Mouse (Mus musculus): Measurements from ENCODE around the gene Rasal1.

The Rasal1 gene

DNA sequence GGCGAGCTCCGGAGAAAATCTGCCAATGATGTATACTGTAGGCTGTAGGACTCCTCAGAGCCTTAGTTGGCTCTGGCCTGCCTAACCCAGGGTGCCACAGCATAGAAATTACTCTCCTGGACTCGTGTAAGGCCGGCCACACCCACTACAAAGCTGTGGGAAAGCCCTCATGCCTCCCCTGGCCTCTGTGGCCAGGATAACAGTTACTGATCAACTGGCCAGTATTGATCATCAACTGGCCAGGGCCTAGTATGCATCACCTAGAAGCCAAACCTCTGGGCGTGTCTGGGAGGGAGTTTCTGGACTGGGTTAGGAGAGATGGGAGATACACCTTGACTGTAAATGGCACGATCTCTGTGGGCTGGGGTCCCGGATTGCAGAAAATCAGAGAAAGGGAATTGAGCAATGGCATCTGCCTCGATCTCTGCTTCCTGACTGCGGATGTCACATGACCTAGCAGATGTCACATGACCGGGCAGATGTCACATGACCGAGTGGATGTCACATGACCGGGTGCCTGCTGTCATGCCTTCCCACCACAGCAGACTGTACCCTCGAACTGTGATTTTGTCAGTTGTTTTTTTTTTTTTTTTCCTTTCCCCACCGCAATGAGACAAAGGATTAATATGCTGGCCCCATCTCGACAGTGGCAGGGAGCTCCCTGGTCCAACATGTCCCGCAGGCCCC lies 47.6 kb downstream of the Rasal1 start:
- peak; percentile 34 for DNase-seq (ENCODE audit: low read depth)

DNA sequence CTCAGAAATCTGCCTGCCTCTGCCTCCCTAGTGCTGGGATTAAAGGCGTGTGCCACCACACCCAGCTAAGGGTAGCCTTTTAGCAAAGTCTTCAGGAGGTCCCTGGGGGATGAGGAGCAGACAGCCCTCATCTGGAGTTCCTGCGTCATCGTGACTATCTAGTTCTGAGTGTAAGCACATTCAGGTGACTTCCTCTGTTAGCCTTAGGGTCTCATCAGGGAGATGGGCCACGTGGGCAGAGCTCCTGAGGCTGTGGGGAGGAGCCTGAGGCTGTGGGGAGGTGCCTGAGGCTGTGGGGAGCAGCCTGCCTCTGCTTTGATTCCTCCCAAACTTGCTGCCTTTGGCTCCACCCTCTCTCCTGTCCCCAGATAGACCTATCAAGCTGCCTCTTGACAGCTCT lies 48.3 kb downstream of the Rasal1 start:
- no peak for DNase-seq (ENCODE audit: low read depth)

DNA sequence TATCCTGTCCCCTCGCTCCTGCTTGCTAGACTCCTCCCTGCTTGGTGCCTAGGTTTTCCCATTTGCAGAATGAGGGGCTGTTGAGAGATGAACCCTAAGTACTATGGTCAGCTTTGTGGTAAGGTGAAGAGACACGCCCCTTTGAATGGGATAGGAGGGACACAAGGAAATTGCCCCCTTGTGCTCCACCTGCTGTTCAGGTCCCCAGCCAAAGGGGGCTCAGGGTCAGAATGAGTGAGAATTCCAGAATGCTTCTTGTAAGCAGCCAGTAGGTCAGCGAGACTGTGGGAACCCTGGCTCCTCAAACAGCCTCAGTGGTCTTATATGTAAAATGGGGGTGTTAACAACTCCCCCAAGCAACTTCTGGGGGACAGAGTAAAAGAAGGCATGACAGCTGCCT lies 49.6 kb downstream of the Rasal1 start:
- no peak for DNase-seq (ENCODE audit: low read depth)

DNA sequence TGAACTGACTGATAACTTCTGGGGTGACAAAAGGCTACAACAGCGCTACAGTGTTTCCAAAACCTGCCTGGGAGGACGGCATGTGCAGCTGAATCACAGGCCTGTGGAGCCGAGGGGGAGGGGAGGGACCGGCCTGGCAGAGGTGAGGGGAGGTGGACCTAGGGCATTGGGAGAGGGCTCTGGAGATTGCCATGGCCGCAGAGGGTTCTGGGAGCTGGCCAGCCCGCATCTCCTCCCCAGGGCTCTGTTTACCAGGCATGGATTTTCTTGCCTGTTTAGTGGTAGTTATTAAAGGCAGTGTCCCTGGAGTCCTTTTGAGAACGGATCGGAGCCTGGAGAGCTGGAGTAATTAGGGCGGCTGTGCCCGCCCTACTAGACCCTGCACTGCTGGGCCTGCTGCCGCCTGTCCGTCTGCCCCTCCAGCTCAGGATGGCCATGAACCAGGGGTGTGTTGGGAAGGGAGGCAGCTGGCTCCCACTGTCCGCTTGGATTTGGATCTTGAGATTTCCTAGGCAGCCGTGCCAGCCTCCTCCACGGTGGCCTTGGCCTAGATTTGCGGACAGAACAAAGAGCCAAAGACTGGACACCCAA lies 50.3 kb downstream of the Rasal1 start:
- no peak for DNase-seq (ENCODE audit: low read depth)

DNA sequence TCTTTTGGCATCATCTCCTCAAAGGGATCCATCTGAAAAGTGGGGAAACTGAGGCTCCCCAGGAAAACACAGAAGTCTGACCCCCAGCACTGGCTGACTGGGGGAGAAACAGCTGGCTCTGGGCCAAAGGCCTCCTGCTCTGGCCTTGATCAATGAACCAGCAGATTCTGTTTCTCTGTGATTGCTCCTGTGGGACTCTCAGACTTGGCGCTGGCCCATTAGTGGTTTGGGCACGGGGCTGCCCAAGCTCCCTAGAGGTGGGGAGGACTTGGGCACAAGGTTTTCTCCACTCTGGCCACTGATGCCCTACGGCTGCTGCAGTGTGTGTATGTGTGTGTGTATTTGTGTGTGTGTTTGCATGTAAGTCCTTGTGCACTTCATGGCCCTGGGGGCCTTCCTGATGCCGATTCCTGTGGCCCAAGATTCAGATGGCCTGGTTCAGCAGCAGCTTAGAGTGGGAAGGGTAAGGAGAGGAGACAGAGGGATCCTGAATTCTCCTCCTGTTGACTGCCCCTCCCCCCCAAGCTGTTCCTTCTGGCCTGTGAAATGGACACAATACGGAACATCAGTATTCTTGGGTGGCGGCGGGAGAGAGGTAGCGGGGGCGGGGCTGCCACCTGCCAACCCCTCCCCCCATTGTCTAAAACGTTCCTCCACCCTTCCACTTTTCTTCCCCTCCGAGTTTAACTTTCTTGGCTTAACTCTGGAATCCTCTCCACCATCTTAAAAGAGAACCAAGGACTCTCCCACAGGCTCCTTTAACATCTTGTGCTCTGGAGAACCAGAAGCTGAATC lies 52.6 kb downstream of the Rasal1 start:
- no peak for DNase-seq (ENCODE audit: low read depth)

DNA sequence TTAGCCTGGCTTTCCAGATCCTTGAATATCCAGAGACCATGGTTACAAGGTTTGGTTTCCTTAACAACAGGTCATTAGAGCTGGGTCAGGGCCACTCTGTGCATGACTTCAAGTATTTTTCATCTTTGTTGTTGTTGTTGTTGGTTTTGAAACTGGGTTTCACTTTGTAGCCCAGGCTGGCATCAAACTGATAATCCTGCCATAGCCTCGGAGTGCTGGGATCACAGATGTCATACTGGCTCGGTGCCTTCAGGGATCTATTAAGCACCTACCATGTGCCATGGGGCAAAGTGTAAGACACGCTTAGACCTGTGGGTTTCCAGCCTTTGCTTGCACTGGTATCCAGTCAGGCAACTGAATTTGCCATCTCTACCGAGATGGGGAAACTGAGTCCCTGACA lies 53.8 kb downstream of the Rasal1 start:
- no peak for DNase-seq (ENCODE audit: low read depth)

DNA sequence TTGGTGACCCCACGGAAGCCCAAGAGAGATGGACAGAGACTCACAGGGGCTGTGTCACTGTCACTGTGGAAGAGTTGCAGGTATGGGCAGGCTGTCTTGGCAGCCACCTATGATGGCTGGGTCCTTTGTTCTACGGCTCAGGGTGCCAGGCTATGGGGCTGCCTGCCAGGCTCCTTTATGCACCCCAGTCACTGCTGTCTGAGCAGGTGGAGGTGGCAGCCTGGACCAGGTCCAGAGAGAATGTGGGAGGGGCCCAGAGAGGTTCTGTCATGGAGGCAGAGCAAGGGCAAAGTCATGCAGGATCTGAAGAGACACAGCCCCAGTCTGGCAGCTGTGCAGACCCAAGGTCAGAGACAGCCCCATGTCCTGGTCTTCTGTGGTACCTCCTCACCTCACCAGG lies 54.4 kb downstream of the Rasal1 start:
- no peak for DNase-seq (ENCODE audit: low read depth)

DNA sequence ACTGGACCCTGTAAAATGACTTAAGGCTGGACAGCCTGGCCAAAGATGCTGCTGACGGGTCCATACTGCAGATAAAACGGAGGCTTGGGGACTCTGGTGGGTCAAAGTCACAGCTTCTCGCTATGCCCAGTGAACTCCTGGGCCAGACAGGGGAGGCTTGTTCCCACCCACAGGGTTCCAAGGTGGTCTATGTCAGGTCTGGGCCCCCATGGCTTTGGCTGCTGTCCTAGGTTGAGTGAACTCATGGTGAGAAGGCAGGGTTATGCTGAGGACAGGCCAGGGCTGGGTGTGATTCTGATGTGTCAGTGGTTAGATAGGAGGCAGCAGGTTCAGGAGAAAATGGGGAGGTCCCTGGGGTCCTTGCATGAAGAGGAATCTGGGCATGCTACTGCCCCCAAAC lies 55.0 kb downstream of the Rasal1 start:
- no peak for DNase-seq (ENCODE audit: low read depth)

DNA sequence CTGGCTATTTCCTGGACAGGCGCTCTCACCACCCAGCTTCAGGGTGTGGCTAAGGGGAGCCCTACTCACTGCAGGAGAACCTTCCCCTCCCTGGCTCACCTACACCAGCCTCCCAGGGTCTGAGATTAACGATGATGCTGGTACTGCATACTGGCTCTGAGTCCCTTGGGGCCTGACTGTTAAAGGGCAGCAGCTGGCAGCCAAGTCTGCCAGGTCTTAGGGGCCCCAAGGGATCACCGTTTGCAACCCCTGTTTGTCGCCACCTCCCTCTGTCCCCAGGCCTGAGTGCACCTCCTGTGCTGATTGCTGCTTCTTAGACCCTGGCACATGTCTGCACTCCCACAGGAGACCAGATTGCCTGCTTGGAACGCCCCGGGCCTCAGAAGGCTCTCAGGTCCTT lies 55.8 kb downstream of the Rasal1 start:
- no peak for DNase-seq (ENCODE audit: low read depth)

DNA sequence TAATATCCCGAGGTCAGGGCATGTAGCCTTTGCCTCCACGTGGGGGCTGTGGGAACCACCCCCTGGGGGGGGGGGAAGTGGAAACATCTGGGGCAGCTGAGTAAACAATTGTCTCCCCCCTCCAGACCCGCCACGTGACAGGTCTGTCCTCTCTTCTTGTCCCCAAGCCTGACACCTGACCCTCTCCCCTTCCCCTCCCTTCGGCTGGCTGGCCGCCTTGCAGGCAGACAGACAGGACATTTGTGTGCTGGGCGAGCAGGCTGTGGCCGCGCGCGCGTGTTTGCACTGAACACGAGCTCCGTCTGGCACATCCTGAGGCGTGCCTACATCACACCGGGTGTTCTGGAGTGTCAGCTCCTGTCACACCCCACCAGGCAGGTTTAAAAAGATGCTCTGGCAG lies 57.9 kb downstream of the Rasal1 start:
- peak; percentile 14 for DNase-seq (ENCODE audit: low read depth)

DNA sequence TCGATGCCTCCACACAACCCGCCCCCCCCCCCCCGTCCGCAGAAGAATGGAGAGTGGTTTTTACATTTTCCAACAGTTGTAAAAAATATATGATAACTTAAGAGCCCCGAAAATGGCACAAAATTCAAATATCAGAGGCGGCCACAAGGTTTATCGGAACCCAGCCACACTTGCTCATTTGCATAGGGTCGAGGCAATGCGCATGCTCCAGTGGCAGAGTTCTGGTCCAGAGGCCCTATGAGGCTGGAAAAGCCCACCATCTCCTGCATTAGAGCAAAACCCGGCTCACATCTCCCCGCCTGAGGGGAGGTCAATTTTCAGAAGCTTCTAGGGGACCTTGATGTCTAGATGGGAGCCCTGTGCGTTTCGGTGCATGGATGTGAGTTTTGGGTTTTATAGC lies 58.4 kb downstream of the Rasal1 start:
- no peak for DNase-seq (ENCODE audit: low read depth)

DNA sequence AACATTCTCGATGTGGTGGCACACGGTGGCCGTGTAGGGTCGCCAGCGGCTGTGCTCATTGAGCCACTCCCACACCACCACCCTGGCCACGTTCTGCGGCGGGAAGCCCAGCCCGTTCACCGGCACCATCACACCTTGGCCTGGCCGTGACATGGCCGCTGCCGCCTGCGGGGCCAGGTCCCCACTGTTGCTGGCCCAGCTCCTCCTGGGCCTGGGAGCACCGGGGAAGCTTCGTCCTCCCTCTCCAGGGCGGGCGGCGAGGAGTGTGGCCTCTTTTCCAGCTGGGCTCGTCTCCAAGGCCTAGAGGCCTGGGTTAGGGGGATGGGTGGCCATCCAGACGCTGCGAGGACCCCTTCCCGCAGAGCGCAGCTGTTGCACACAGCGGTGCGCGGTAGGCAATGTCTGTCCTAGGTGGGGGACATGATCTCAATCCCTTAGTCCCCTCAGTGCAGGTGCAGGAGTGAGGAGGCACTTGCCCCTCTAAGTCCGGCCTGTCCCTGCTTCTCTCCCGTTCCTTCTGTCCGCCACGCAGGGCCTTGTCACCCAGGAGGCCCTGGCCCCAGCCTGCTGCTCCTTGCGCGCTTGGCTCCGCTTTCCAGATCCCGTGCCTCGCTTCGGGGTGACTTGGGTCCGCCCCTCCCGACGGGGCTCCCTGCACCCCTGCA lies 61.7 kb downstream of the Rasal1 start:
- DNase-seq (ENCODE audit: low read depth), result no peak

DNA sequence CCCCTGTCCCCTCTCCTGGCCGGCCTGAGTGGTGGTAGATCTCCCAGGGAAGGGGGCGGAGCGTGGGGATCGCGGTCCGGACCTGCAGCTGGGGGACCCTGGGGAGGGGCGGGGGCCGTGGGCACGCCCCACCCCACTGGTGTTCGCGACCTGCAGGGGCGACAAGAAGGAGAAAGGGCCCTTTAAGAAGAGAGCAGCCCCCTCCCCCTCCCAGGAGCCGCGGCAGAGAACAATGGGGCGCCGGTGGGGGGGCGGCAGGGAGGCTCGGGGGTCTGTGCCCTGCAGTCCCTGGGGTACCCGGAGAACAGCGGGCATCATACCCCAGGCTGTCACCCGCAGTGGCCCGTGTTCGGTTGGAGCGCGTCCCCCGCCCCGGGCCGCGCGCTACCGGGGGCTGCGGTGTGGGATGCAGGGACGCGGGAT lies 62.2 kb downstream of the Rasal1 start:
- DNase-seq (ENCODE audit: low read depth), result no peak

DNA sequence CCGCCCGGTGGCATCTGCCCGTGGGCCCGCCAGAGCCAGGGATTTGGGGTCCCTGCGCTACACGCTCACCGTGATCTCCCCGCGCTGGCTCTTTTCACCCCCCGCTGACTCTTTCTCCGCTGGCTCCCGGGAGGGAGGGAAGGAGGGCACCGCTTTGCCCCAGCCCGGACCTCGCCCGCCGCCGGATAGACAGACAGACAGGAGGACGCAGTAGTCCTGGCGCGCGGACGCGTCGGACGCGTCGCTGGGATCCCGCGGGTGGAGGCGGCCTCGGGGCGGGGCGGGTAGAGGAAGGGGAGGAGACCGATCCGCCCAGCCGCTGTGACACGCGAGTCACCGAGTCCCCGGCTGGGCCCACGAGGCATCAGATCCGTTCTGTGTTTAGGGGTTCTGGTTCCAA lies 62.8 kb downstream of the Rasal1 start:
- DNase-seq (ENCODE audit: low read depth), result no peak

DNA sequence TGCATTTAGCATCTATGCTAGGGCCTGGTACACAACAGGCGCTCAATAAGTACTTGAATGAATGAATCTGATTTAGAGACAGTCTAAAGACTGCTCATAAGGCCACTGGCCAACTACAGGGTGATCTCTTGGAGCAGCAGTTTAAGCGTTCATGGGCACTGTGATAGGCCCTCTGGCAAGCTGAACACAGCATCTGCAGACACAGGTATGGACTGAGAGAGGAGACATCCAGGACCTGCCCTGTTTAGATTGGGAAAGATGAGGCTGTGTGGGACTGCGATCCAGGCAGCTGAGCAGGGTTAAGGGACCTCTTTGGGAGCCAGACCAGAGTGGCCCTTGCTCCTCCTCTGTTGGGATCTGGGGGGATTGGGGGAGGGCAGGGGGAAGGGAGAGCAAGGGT lies 63.2 kb downstream of the Rasal1 start, which contains the start of gene Dtx1:
Dtx1 (minus strand) TSS at position 101 of the 400 bp plus-strand sequence.
- DNase-seq (ENCODE audit: low read depth), result no peak

DNA sequence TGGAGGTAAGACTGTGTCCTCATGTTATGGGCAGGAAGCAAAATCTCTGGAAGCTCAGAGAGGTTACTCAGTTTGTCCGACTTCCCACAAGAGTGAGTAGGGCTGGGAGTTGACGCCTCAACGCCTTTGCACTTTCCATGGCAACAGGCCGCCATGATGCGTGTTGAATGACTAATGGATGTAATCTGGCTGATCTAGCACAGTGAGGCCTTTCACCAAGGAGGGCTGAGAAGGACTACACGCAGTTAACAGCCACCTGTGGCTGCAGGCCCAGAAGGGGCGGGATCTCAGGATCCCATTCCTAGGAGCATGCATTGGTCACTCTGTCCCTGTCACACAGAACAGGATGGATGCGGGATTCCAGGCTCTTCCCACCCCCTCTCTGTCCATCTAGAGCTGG lies 64.1 kb downstream of the Rasal1 start:
- no peak for DNase-seq (ENCODE audit: low read depth)

DNA sequence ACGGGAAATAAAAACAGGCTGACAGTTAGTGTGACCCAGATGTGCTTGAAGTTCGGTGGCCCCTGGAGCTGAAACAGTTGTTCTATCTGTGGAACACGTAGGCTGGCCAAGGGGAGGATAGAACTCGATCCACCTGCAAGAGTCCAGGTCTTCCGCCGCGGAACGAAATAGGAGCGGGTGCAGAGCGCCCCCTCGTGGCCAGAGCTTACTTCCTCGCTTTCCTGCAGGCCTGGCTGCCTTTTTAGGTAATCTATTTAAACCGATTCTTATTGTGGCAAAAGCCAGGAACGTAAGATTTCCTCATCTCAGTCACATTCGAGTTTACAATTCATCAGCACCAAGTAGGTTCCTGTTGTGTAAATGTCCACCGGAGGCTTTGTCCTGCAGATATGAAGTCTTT lies 65.7 kb downstream of the Rasal1 start:
- peak; percentile 64 for DNase-seq (ENCODE audit: low read depth)

DNA sequence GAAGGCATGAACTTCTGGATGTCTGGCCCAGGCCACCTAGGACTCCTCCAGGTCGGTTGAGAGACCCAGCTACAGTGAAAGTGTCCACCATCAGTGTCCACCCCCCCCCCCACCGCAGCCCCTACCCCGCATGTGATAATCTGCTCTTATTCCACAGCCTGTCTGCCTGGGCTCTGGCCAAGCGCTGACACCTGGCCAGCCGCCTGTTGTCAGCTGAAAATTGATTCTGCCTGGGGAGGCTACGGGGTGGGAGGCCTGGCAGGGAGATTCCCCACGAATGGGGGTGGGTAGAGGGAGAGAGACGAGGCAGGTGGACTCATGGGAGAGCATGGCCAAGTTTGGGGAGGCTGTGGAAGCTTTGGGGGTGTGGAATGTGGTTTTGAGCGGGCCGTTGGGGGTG lies 68.5 kb downstream of the Rasal1 start:
- DNase-seq (ENCODE audit: low read depth), result no peak

DNA sequence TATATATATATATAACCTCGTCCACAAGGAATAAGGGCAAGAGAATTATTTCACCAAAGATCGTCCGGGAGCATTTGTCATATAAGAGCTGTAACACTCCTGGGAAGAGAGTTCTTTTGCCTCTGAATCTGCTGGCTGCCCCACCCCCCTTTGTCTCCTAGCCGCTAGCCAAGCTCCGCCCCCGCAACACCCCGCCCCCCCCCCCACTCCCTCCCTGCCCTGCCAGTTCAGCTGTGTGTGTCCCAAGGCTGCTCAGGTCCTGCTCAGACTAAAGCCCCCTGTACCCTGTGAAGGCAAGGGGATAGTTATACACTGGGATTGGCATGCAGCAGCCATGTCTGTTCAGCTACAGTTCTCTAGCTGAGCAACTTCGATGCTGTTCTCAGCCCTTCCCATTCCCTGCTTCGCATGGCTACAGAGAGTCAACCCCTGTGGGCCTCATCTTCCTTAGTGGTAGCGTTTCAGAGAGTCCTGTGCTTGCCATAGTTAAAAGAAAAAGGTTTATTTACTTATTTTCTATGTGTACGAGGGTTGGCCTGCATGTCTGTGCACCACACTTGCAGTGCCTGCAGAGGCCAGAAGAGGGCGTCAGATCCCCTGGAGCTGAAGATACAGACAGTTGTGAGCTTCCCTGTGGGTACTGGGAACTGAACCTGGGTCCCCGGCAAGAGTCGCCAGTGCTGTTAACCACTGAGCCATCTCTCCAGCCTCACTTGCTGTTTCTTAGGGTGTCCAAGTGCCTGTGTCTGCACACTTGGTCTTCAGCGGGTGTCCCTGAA lies 70.2 kb downstream of the Rasal1 start:
- DNase-seq (ENCODE audit: low read depth), result no peak

DNA sequence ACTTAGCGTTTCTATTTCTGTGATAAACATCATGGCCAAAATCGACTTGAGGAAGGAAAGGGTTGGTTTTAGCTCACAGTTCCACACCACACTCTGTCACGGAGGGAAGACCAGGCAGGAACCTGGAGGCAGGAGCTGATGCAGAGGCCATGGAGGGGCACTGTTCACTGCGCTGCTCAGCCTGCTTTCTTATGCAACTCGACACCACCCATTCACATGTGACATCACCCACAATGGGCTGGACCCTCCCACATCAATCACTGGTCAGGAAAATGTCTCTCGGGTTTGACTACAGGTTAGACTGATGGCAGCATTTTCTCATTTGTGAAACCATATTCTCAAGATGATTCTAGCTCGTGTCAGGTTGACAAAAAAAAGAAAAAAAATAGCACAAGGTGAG lies 72.4 kb downstream of the Rasal1 start:
- no peak for DNase-seq (ENCODE audit: low read depth)

DNA sequence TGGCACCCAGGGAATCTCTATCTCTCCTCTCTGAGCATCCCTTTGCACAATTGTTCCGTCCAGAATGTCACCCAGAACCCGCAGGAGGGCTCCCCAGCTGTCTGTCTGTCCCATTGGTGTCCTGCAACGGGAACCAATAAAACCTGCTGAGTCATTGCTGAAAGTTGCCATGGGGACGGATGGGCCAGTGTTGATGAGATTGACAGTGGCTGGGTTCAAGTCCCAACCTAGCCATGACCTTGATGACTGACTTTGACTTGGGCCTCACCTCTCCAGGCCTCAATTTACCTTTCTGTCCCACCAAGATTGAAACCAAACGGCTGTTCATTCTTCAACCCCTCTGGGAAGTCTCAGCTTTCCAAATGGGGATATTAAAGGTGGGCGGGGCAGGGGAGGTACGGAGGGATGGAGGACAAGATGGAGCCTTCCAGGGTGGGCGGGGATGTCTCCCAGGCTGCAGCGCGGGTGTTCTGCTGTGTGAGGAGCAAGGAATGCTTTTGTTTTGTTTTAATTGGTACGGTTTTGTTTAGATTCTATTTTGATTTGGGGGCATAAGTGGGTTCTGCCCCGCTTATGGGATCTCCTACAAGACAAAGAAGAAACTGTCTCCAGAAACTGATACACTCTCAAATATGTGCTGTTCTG lies 77.3 kb downstream of the Rasal1 start:
- no peak for DNase-seq (ENCODE audit: low read depth)

Measured in 416B (cell line).